Mouse (Mus musculus) cerebellum, adult 18-20 months (tissue): ENCODE measurements at regions not wholly inside any gene's neighbourhood (a gene's known extent, or its start where the extent isn't known, plus 50 kb on each side); places are given as distances from the start of the nearest gene placed in this dataset.

ENCODE experiments used
- DNase-seq, 2 experiments: peaks; one replicate each; pipeline ENCODE4 v3.0.0; 2021

DNA sequence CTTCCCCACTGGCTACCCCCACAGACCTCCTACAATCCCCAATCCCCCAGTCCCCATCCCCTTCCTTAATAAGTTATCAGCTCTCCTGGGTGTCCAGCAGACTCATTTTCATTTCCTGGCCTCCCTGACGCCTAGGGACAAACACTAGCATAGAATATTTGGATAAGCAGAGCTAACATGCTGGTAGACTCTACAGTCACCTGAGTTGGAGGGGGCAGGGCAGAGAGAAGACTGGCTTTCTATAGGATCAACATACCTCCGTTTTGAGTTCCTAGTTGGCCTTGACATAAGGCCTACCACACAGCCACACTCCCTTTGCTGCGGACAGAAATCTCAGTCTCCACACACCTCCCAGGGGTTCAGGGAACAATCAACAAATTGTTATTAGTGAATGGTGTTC, 205.2 kb upstream of the Rreb1 start:
- DNase-seq: no peak

DNA sequence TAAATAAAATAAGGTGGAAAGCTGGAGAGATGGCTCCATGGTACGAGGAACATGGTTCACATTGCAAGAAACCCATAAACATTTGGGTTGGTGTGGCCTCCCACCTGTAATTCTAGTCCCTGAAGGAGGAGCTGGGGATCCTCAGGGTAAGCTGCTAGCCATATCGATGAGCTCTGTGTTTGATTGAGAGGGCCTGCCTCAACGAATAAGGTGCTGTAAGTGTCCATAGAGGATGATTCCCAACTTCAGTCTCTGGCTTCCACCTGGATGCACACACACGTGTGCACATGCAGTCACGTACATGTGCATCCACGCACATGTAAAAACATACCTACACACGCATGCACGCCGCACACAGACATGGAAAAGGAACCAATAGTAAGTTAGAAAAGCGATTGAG, 199.0 kb upstream of the Rreb1 start:
- no peak for DNase-seq

- DNase-seq: no peak
Observed at GRCm38 (mm10) chr13:37579775-37580174, 198.4 kb upstream of the Rreb1 start.

DNA sequence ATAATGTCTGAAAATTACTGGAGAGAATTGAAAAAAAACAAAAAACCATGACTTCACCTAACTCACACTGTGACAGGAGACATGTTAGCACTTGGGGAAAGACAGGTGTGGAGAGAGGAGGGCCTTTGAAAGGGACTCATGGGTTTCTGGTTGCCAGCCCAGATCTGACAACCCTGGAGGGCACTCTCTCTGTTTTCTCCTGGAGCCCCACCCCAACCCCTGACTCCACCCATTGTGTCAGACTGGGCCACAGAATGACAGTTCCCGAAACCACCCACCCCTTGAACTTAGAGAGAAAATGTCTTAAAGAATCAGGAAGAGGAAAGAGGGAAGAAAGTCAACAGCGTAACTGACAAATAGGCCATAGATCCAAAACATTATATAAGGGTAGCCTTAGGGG, 197.4 kb upstream of the Rreb1 start:
- no peak for DNase-seq

- no peak for DNase-seq
Observed at GRCm38 (mm10) chr13:37581374-37581773, 196.8 kb upstream of the Rreb1 start.

DNA sequence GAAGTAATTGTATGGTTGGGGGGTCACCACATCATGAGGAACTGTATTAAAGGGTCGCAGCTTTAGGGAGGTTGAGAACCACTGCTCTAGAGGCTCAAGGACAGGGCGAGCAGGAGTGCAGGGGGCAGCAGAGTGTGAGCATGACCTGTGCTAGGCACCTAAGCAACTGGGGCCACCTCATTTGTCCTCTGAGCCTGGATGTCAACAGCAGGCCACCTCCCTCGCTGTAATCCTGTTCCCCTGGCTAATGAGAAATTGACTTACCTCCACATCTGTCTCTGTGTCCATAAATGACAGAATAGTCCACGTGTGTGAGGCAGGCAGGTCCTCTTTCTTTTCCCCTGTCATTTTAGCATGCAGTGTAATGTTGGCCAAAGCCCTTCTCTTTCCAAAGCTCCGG, 192.7 kb upstream of the Rreb1 start:
- DNase-seq: no peak

DNA sequence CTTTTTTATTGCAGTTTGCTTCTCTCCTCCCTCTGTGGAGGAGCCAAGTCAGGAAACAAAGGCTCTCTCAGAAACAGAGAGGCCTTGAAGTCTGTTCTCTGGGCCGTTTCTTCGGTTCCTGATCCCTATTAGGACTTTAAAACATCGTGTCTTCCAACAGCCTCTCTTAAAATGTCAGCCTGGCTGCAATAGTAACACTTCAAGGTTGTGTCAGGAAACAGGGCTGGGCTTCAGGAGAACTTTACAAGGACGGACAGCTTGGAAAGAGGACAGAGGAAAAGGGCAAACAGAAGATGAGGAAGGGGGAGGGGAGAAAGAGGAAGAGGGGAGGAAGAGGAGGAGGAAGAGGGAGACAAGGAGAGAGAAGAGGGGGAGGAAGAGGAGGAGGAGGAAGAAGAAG, 191.7 kb upstream of the Rreb1 start:
- no peak for DNase-seq

- DNase-seq: no peak
Observed at GRCm38 (mm10) chr13:37587911-37588310, 190.3 kb upstream of the Rreb1 start.

- no peak for DNase-seq
Observed at GRCm38 (mm10) chr13:37588528-37589176, 189.5 kb upstream of the Rreb1 start.

- no peak for DNase-seq
Observed at GRCm38 (mm10) chr13:37592149-37592548, 186.1 kb upstream of the Rreb1 start.

DNA sequence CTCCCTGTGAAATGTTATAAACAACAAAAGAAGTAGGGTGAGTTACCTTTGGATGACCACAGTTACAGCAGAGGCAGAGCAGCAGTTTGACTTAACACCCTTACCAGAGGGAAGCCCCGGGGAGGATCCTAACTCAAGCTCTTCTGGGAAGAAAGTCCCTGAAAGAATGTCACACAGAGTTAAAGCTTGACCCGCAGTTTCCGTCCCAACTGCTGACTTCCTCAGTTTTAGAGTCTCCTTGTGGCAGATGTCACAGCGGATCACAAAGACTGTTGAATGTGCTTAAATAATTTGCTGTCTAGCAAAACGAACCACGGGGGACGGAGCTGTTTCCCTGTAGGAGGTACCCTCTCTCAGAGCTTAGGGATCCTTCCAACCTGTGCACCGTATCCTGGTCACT, 183.0 kb upstream of the Rreb1 start:
- no peak for DNase-seq

DNA sequence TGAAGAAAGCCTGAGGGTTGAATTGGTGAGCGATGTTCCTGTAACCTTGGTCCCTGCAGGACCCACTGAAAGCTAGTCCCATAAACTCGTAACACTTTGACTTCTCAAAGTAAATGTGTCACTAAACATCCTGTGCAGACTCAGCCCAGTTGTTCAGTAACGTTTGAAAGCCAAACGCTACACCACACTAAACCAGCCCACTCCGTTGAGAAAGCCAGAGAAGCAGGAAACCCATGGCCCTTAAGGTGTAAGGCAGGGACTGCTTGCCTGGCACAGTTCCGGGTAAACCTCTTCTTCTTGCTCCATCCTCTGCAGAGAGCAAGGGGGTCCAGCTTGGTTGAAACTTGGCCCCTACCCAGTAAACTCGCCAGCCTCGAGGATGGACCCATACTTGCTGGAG, 180.6 kb upstream of the Rreb1 start:
- DNase-seq: no peak

DNA sequence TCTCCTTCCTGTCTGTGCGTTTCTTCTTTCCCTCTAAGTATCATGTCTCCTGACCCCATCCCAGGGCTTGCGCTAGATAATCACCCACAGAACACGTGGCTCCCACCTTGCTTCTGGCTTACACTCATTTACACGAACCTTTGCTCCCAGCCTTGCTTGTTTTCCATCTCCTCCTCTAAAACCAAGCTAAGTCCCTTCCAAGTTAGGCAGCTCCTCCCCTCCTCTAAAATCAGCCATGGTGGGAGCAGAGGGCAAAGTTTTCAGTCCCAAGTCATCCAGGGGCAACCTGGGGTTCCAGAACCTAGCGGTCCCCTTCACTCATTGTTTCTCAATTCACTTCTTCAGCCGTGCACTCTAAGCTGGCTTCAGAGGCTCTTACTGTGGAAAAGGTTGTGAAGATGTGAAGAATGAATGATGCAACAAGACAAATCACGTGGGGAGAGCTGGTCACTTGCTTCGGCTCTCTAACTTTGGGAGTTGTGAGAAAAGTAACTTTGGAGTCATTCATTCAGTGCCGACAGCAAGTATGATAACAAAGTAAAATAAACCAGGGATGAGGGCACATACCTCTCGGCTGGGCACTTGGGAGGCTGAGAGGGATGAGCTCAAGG, 179.9 kb upstream of the Rreb1 start:
- no peak for DNase-seq

DNA sequence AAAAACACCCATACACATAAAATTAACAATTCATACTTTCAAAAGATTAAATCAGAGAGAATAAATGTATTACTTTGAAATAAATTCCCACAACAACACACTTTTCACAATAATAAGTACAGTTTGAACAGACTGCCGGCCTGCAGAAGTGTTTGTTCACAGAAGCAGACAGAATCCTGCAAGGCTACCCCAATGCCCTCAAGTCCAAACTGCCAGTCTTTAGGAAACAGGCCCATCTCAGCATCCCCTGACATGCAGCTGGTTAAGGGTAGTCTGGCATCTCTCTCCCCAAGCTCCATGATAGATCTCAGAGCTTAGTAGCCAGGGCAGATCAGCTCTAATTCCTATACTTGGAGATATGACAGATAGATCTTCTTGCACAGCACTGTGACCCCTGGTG, 178.5 kb upstream of the Rreb1 start:
- DNase-seq: no peak

- DNase-seq: no peak
Observed at GRCm38 (mm10) chr13:37600172-37600571, 178.0 kb upstream of the Rreb1 start.

DNA sequence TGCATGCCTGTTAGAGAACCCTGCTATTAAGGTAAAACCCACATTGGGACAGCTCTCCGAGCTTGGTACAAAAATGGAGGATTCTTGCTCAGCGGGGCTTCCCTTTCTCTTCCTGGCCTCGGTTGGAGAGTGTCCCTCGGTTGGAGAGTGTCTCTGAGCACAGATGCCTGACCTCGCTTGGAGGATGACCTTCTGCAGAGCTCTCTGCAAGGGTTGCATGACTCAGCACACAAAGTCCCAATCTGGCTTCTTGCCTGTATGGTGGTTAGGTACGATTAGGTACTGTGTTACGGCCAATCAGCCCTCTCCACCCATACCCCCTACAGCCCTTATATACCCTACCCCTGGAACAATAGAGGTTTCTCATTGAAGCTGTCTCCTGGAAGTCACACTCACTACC, 177.1 kb upstream of the Rreb1 start:
- no peak for DNase-seq

GRCm38 (mm10) chr13:37602256-37602655, 175.9 kb upstream of the Rreb1 start:
- no peak for DNase-seq

- no peak for DNase-seq
Observed at GRCm38 (mm10) chr13:37603226-37603994, 174.8 kb upstream of the Rreb1 start.

DNA sequence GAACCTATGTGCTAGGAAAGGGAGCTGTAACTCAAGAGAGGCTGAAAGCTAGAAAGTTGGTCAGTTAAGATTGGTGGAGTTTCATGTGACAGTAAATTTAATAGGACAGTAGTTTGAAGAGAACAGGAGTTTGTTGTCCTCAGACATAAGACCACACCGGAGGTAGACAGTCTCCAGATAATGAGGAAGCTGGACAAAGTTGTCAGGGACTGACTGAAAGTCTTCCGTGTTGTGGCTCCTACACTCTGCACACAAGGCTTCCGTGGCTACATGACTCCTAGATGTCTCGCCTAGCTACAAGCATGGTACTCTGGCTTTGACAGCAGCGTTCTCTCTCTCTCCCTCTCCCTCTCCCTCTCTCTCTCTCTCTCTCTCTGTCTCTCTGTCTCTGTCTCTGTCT, 171.9 kb upstream of the Rreb1 start:
- DNase-seq: no peak

DNA sequence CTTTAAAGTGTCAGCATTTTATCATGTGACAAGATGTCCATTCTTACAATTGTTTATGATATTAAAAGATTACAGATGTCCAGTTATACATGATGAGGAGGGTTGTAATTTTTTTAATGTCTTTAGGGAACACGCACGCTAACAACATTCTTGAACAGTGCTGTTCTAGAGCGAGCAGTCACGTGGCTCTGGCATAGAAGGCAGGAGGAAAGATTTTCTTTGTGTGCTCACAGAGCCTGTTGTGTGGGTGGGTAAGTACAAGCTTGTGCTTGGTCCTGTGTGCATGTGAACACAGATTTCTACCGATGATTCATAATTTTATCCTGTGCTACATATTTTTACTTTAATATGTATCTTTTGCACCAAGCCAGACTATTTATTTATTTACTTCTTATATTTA, 169.1 kb upstream of the Rreb1 start:
- no peak for DNase-seq

DNA sequence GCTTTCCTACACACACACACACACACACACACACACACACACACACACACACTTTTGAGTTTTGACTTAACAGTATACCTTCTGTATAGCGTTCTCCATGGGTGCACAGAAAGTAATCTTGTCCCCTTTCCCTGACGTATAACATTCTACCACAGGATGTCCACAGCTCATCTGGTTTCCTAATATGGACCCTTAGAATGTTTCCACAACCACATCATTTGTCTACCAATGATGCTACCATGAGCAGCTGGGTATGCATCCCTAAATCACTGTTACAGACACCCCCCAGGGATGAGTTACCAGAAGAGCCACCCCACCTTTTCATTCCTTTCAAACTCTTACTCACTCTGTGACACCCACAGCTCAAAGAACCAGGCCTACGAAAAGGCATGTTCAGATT, 166.8 kb upstream of the Rreb1 start:
- DNase-seq: no peak

- no peak for DNase-seq
Observed at GRCm38 (mm10) chr13:37617015-37617414, 161.2 kb upstream of the Rreb1 start.

- no peak for DNase-seq
Observed at GRCm38 (mm10) chr13:37619841-37620725, 158.1 kb upstream of the Rreb1 start.
